Mouse (Mus musculus) neural tube, embryonic 15.5 days (tissue): ENCODE results near the gene Nav3. TPM values are rescaled to one million over a fixed set of nuclear protein-coding genes. Genes with fewer than 3 reads are reported as not detected.

Experiments
- ATAC-seq: fragments of 200-750 bp; cut with Nextera tagmentation; 2 replicates; pipeline ENCODE4 v1.8.0; 2017; ENCODE audit warnings: mild to moderate bottlenecking, moderate TSS enrichment, moderate library complexity; ENCODE audit not compliant: low FRiP score
- H3K27ac ChIP-seq: fragments of 300-500 bp; sonication (generic); replicated peaks from 2 replicates; pipeline ENCODE4 v1.5.1; 2015; ENCODE audit warnings: mild to moderate bottlenecking, inconsistent platforms
- H3K27me3 ChIP-seq: fragments of 300-500 bp; sonication (generic); replicated peaks from 2 replicates; pipeline ENCODE4 v1.6.1; 2015; ENCODE audit warnings: inconsistent platforms
- H3K36me3 ChIP-seq: fragments of 300-500 bp; sonication (generic); 2 replicates; pipeline ENCODE4 v1.6.1; 2015; ENCODE audit warnings: inconsistent platforms
- H3K4me1 ChIP-seq: fragments of 300-500 bp; sonication (generic); 2 replicates; pipeline ENCODE4 v1.6.1; 2015; ENCODE audit warnings: inconsistent platforms
- H3K4me2 ChIP-seq: fragments of 300-500 bp; sonication (generic); 2 replicates; pipeline ENCODE4 v1.6.1; 2015; ENCODE audit warnings: inconsistent platforms, mild to moderate bottlenecking, moderate library complexity
- H3K4me3 ChIP-seq: fragments of 300-500 bp; sonication (generic); replicated peaks from 2 replicates; pipeline ENCODE4 v1.5.1; 2015; ENCODE audit warnings: mild to moderate bottlenecking, inconsistent platforms
- H3K9ac ChIP-seq: fragments of 300-500 bp; sonication (generic); replicated peaks from 2 replicates; pipeline ENCODE4 v1.6.1; 2015; ENCODE audit warnings: mild to moderate bottlenecking, inconsistent platforms
- H3K9me3 ChIP-seq: fragments of 300-500 bp; sonication (generic); replicated peaks from 2 replicates; pipeline ENCODE4 v1.6.1; 2016; ENCODE audit warnings: inconsistent platforms
- WGBS: fragments of 180-500 bp; shearing (Covaris S2); methylation state at CpG from one replicate; pipeline ENCODE4 v1.1.7; 2015; ENCODE audit warnings: mixed read lengths; 5-methylcytosine and 5-hydroxymethylcytosine counted together
- polyA plus RNA-seq: library from polyadenylated mRNA; unstranded; fragments of >200 nt; fragmentation: Nextera tagmentation; extraction: Ambion mirVana; gene quantifications from 2 replicates; pipeline ENCODE4 v1.2.1, GENCODE M21; 2015

Gene Nav3
- polyA plus RNA-seq, 1 experiment from 2014 or later: 24.3 TPM

DNA sequence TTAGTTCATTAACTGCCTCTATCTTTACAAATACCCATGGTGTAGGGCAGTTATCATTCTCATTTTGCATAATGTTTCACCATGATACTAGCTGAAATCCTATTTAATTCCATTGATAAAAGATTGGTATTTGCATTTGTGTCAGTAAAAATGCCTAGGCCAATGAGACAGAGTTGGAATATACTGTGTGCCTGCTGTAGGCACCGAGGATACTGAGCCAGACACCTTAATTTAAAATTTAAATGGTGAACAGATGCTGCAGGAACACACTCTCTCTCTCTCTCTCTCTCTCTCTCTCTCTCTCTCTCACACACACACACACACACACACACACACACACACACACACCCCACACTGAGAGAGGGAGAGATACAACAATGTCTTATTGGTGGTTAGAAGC, 269.8 kb downstream of the Nav3 start:
- ATAC-seq: no peak
- 33% methylated on average over 1 of the region's 1 CpGs for WGBS
- Histone ChIP-seq H3K27me3 (no peaks in the 10 kb centered on the region), H3K36me3 (no peaks in the 10 kb centered on the region), H3K4me2 (no peak overlapping the region), H3K27ac (no peak overlapping the region), H3K9me3 (no peaks in the 10 kb centered on the region), H3K4me3 (no peak overlapping the region), H3K4me1 (peaks cover 4% of the 10 kb centered on the region; the same call in 1 of the 2 replicates), H3K9ac (no peak overlapping the region)

- no peaks in the 10 kb centered on the region for H3K4me1 ChIP-seq
- no peaks in the 10 kb centered on the region for H3K27me3 ChIP-seq
- 45% methylated on average over 5 of the region's 5 CpGs for WGBS
- no peak overlapping the region for H3K4me3 ChIP-seq
- H3K4me2 ChIP-seq: no peak overlapping the region
- no peak overlapping the region for H3K9ac ChIP-seq
- H3K27ac ChIP-seq: no peak overlapping the region; the same call in 1 of the 2 replicates
- H3K36me3 ChIP-seq: no peaks in the 10 kb centered on the region
- ATAC-seq: no peak
- no peaks in the 10 kb centered on the region for H3K9me3 ChIP-seq
Observed at GRCm38 (mm10) chr10:110175874-110176273, 280.1 kb downstream of the Nav3 start.

- Histone ChIP-seq H3K9ac (no peak overlapping the region), H3K27ac (no peak overlapping the region), H3K27me3 (no peaks in the 10 kb centered on the region), H3K4me2 (no peak overlapping the region), H3K4me1 (no peaks in the 10 kb centered on the region; the same call in 1 of the 2 replicates), H3K36me3 (no peaks in the 10 kb centered on the region), H3K9me3 (no peaks in the 10 kb centered on the region), H3K4me3 (no peak overlapping the region)
- ATAC-seq: peak; percentile 39; the same call in 1 of the 2 replicates
- 84% methylated on average over 6 of the region's 6 CpGs for WGBS
Observed at GRCm38 (mm10) chr10:110169416-110169815, 286.6 kb downstream of the Nav3 start.

DNA sequence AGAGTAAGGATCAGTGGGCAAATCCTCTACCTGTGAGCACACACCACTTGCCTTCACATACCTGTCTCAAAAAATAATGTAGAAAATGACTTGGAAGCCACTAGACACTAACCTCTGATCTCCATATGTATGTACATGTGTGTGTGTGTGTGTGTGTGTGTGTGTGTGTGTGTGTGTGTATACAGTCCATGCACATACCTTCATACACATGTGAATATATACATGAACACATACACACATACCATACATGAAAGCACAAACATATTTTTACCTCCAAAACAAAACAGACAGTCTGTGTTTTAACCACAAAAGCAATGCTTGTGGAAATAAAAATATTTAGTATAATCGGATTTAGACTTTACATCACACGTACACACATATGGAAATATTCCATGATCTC, 287.1 kb downstream of the Nav3 start:
- ATAC-seq: no peak
- no peaks in the 10 kb centered on the region for H3K27me3 ChIP-seq
- H3K4me1 ChIP-seq: peaks cover 4% of the 10 kb centered on the region
- H3K27ac ChIP-seq: no peak overlapping the region
- WGBS: 92% methylated on average over 2 of the region's 2 CpGs
- H3K4me2 ChIP-seq: no peak overlapping the region
- H3K9ac ChIP-seq: no peak overlapping the region
- H3K9me3 ChIP-seq: no peaks in the 10 kb centered on the region
- no peak overlapping the region for H3K4me3 ChIP-seq
- no peaks in the 10 kb centered on the region for H3K36me3 ChIP-seq

- no peak overlapping the region for H3K4me3 ChIP-seq
- H3K4me1 ChIP-seq: peaks cover 39% of the 10 kb centered on the region
- no peak overlapping the region for H3K9ac ChIP-seq
- H3K4me2 ChIP-seq: no peak overlapping the region
- no peaks in the 10 kb centered on the region for H3K36me3 ChIP-seq
- no peaks in the 10 kb centered on the region for H3K9me3 ChIP-seq
- no peak for ATAC-seq
- no peak overlapping the region for H3K27ac ChIP-seq
- no peaks in the 10 kb centered on the region for H3K27me3 ChIP-seq
Observed at GRCm38 (mm10) chr10:110162596-110162995, 293.4 kb downstream of the Nav3 start.

DNA sequence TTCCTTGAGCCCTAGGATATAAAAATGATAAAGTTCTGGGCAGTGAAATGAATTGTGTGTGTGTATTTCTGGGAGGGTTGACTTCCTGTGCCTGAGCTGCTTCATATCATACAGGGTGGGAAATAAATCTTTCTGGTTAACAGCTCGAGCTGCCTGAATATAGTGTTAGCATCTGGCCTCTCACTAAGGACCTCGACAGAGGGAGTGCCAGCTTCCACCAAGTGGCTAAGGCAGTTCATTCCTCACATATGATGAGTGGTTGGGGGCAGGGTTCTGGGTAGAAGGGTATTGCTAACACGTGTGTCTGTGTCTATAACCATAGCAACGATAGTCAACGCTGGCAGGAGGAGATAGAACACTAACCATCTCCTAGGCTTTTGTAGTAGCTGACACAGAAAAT, 295.1 kb downstream of the Nav3 start:
- Histone ChIP-seq H3K9me3 (no peaks in the 10 kb centered on the region), H3K4me2 (no peak overlapping the region), H3K27me3 (no peaks in the 10 kb centered on the region), H3K4me1 (peaks cover 40% of the 10 kb centered on the region), H3K9ac (no peak overlapping the region), H3K27ac (peak overlapping the region; percentile 2; the same call in 1 of the 2 replicates), H3K4me3 (no peak overlapping the region), H3K36me3 (no peaks in the 10 kb centered on the region)
- peak; percentile 63 for ATAC-seq
- WGBS: 27% methylated on average over 5 of the region's 5 CpGs

GRCm38 (mm10) chr10:110159548-110159947, 296.5 kb downstream of the Nav3 start:
- no peaks in the 10 kb centered on the region for H3K36me3 ChIP-seq
- no peaks in the 10 kb centered on the region for H3K27me3 ChIP-seq
- peaks cover 46% of the 10 kb centered on the region for H3K4me1 ChIP-seq
- no peaks in the 10 kb centered on the region for H3K9me3 ChIP-seq
- H3K4me2 ChIP-seq: no peak overlapping the region
- no peak for ATAC-seq
- peak overlapping the region; percentile 38 for H3K27ac ChIP-seq
- H3K9ac ChIP-seq: no peak overlapping the region
- no peak overlapping the region for H3K4me3 ChIP-seq
- 18% methylated on average over 1 of the region's 1 CpGs for WGBS

DNA sequence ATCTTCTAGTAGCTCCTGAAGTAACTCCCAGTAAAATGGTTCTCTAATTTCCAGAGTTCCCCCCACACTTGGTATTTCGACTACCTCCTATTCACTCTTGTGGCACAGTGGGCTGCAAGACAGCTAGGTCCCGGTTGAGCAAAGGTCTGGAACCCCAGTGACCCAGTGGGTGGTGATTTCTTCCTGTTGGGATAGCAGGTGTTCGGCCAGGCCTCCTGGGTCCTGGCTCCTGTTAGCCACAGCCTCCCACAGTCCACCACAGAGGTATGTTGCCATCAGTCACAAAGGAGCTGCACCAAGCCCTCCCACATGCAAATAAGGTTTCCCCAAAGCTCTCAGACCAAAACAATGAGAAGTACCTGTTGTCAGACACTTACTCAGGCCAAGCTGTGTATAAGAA, 297.9 kb downstream of the Nav3 start:
- Histone ChIP-seq H3K4me3 (no peak overlapping the region), H3K4me2 (no peak overlapping the region), H3K4me1 (peaks cover 45% of the 10 kb centered on the region), H3K27ac (no peak overlapping the region), H3K9ac (no peak overlapping the region), H3K36me3 (no peaks in the 10 kb centered on the region), H3K27me3 (no peaks in the 10 kb centered on the region), H3K9me3 (no peaks in the 10 kb centered on the region)
- 71% methylated on average over 3 of the region's 3 CpGs for WGBS
- ATAC-seq: no peak

GRCm38 (mm10) chr10:110156412-110156811, 299.6 kb downstream of the Nav3 start:
- Histone ChIP-seq H3K36me3 (no peaks in the 10 kb centered on the region), H3K9ac (no peak overlapping the region), H3K4me3 (no peak overlapping the region), H3K4me1 (peaks cover 40% of the 10 kb centered on the region), H3K9me3 (no peaks in the 10 kb centered on the region), H3K4me2 (no peak overlapping the region), H3K27ac (no peak overlapping the region), H3K27me3 (no peaks in the 10 kb centered on the region)
- 56% methylated on average over 1 of the region's 1 CpGs for WGBS
- ATAC-seq: no peak

GRCm38 (mm10) chr10:110155494-110155893, 300.5 kb downstream of the Nav3 start:
- Histone ChIP-seq H3K36me3 (no peaks in the 10 kb centered on the region), H3K4me3 (no peak overlapping the region), H3K9me3 (no peaks in the 10 kb centered on the region), H3K4me1 (peaks cover 32% of the 10 kb centered on the region), H3K9ac (no peak overlapping the region), H3K4me2 (no peak overlapping the region), H3K27ac (peak overlapping the region; percentile 48), H3K27me3 (no peaks in the 10 kb centered on the region)
- WGBS: 76% methylated on average over 2 of the region's 2 CpGs
- no peak for ATAC-seq

DNA sequence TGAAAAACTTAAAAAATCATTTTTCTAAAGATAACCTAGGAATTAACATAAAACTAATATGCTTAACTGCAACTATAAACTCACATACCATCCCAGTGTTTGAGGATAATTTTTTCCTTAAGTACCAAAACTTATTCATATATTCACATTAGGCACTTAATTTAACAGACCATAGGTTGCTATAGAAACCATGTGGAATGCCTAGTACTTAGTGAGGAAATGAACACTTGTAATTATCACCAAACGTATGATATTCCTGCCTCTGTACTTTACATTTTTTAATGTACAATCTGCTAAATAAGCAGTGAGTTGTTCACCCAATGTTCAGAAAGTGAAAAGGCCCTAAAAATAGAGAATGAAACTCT, 301.1 kb downstream of the Nav3 start:
- Histone ChIP-seq H3K9me3 (no peaks in the 10 kb centered on the region), H3K36me3 (no peaks in the 10 kb centered on the region), H3K4me1 (peaks cover 29% of the 10 kb centered on the region), H3K4me3 (no peak overlapping the region), H3K4me2 (no peak overlapping the region), H3K27ac (no peak overlapping the region), H3K9ac (no peak overlapping the region), H3K27me3 (no peaks in the 10 kb centered on the region)
- 35% methylated on average over 1 of the region's 1 CpGs for WGBS
- ATAC-seq: peak; percentile 72; the same call in 1 of the 2 replicates

DNA sequence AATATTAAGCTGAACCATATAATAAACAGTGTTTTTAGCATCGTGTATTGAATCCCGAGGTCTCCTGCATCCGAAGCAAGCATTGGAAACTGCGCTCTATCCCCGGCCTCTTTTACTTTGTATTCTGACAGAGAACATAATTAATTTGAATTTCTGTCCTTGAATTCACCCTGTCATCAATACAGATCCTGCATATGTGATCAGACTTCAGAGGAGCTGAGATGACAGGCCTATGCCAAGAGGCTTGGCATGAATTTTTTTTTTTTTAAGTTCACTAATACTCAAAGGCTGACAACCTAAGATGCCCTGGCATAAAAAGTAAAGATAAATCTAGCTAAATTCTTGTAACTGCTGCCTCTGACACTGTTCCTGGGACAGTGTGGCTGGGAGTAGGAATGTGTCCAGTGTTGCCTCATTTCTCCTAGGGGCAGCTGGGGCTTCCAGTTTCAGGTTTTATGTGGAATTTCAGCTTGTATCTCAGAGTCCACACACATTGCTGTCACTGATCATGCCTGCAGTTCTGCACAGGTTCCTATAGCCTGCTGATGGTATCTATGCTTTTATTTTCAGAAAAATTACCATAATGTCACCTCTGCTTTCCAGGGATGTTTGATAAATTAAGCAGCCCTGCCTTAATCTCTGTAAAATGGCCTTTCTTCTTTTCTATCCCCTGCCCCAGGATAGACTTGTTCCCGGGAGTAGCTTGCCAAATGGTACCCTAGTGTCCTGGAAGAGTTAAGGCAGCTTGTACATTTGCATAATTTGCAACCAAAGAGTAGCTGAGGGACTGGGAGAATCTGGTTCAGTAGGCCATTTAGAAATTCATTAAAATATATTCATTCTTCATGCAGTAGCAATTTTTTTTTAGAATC, 301.8 kb downstream of the Nav3 start:
- no peak overlapping the region for H3K4me3 ChIP-seq
- ATAC-seq: peak; percentile 84
- WGBS: 41% methylated on average over 6 of the region's 6 CpGs
- H3K4me1 ChIP-seq: peaks cover 23% of the 10 kb centered on the region
- H3K4me2 ChIP-seq: 0 out of 2 replicates have a peak overlapping the region, but pooled peaks have one; percentile 2
- H3K27ac ChIP-seq: peak overlapping the region; percentile 73
- H3K27me3 ChIP-seq: no peaks in the 10 kb centered on the region
- no peaks in the 10 kb centered on the region for H3K9me3 ChIP-seq
- no peaks in the 10 kb centered on the region for H3K36me3 ChIP-seq
- H3K9ac ChIP-seq: no peak overlapping the region
